Mouse (Mus musculus): ENCODE data around the gene Hint3. TPM values are rescaled to one million over a fixed set of nuclear protein-coding genes. Genes with fewer than 3 reads are reported as not detected.

The Hint3 gene
- polyA plus RNA-seq (2014; fragmentation: Nextera tagmentation; extraction: Ambion mirVana): 35.5 and 35.8 TPM in 2 replicates

DNA sequence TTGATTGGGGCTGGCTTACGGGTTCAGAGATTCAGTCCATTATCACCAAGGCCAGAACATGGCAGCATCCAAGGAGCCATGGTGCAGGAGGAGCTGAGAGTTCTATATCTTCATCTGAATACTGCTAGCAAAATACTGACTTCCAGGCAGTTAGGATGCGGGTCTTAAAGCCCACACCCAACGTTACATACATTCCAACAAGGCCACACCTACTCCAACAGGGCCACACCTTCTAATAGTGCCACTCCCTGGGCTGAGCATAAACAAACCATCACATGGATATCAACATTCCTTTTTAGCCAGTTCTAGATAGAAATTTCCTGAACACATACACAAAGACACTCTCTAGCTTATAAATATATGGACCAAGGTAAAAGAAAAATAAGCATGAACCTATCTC lies at the start of gene Hint3:
Gene Hint3 (minus strand): TSS at position 120 of the 400 bp plus-strand sequence.
- Histone ChIP-seq H3K27ac (replicated peaks in 1 of 2; ENCODE audit: control insufficient read depth in 1 of 2, insufficient read depth in 1 of 2, low read depth in 2 of 2, low read length in 2 of 2) (no peak within 1 kb of the TSS), H3K4me3 (ENCODE audit: control insufficient read depth in 1 of 2, insufficient read depth in 1 of 2, low read depth in 1 of 2, low read length in 2 of 2) (no peak within 1 kb of the TSS), H3K4me1 (ENCODE audit: control insufficient read depth in 2 of 2, insufficient read depth in 2 of 2, low read length in 2 of 2) (0 out of 4 replicates have a peak, but pooled peaks cover 0 to 2% of the 10 kb centered on the region in 2 experiments), H3K27me3 (ENCODE audit: control insufficient read depth, insufficient read depth, low read length) (no peaks in the 10 kb centered on the region), H3K4me2 (ENCODE audit: low read length) (no peak within 1 kb of the TSS), H3K9ac (ENCODE audit: low read length) (no peak within 1 kb of the TSS), H3K9me3 (ENCODE audit: control insufficient read depth, low read length) (no peaks in the 10 kb centered on the region), H3K36me3 (ENCODE audit: control insufficient read depth, insufficient read depth, low read length) (no peaks in the 10 kb centered on the region)
- WGBS: 84% methylated on average over 3 of the region's 3 CpGs
- no peak for ATAC-seq (ENCODE audit: insufficient number of reproducible peaks, insufficient read depth, low FRiP score, low read depth)

GRCm38 (mm10) chr10:30678051-30678450 lies 48.6 kb upstream of the Hint3 start:
- 75% methylated on average over 2 of the region's 2 CpGs for WGBS
- no peak for ATAC-seq (ENCODE audit: insufficient number of reproducible peaks, insufficient read depth, low FRiP score, low read depth)
- no peaks in the 10 kb centered on the region for H3K4me1 ChIP-seq (ENCODE audit: control insufficient read depth in 2 of 2, insufficient read depth in 2 of 2, low read length in 2 of 2)

GRCm38 (mm10) chr10:30674825-30675224 lies 45.4 kb upstream of the Hint3 start:
- peaks cover 9% of the 10 kb centered on the region; the same call in 1 of the 2 replicates for H3K36me3 ChIP-seq (ENCODE audit: control insufficient read depth, insufficient read depth, low read length)
- no peak overlapping the region for H3K9ac ChIP-seq (ENCODE audit: low read length)
- H3K9me3 ChIP-seq (ENCODE audit: control insufficient read depth, low read length): no peaks in the 10 kb centered on the region
- no peaks in the 10 kb centered on the region for H3K27me3 ChIP-seq (ENCODE audit: control insufficient read depth, insufficient read depth, low read length)
- H3K4me3 ChIP-seq (ENCODE audit: control insufficient read depth in 1 of 2, insufficient read depth in 1 of 2, low read depth in 1 of 2, low read length in 2 of 2): no peak overlapping the region
- no peak for ATAC-seq (ENCODE audit: insufficient number of reproducible peaks, insufficient read depth, low FRiP score, low read depth)
- H3K27ac ChIP-seq (replicated peaks in 1 of 2; ENCODE audit: control insufficient read depth in 1 of 2, insufficient read depth in 1 of 2, low read depth in 2 of 2, low read length in 2 of 2): no peak overlapping the region
- no peaks in the 10 kb centered on the region for H3K4me1 ChIP-seq (ENCODE audit: control insufficient read depth in 2 of 2, insufficient read depth in 2 of 2, low read length in 2 of 2)
- 68% methylated on average over 3 of the region's 3 CpGs for WGBS
- no peak overlapping the region for H3K4me2 ChIP-seq (ENCODE audit: low read length)

More at GRCm38 (mm10) chr10:30678051-30678450, 48.6 kb upstream of the Hint3 start:
- Histone ChIP-seq H3K4me2 (ENCODE audit: low read length) (no peak overlapping the region), H3K4me3 (ENCODE audit: control insufficient read depth in 1 of 2, insufficient read depth in 1 of 2, low read depth in 1 of 2, low read length in 2 of 2) (no peak overlapping the region), H3K27ac (replicated peaks in 1 of 2; ENCODE audit: control insufficient read depth in 1 of 2, insufficient read depth in 1 of 2, low read depth in 2 of 2, low read length in 2 of 2) (no peak overlapping the region), H3K9me3 (ENCODE audit: control insufficient read depth, low read length) (no peaks in the 10 kb centered on the region), H3K36me3 (ENCODE audit: control insufficient read depth, insufficient read depth, low read length) (no peaks in the 10 kb centered on the region), H3K9ac (ENCODE audit: low read length) (no peak overlapping the region), H3K27me3 (ENCODE audit: control insufficient read depth, insufficient read depth, low read length) (no peaks in the 10 kb centered on the region)

- 85% methylated on average over 2 of the region's 2 CpGs for WGBS
- Histone ChIP-seq H3K4me2 (ENCODE audit: low read length) (no peak overlapping the region), H3K36me3 (ENCODE audit: control insufficient read depth, insufficient read depth, low read length) (peaks cover 7% of the 10 kb centered on the region; the same call in 1 of the 2 replicates), H3K9me3 (ENCODE audit: control insufficient read depth, low read length) (no peaks in the 10 kb centered on the region), H3K27ac (replicated peaks in 1 of 2; ENCODE audit: control insufficient read depth in 1 of 2, insufficient read depth in 1 of 2, low read depth in 2 of 2, low read length in 2 of 2) (no peak overlapping the region), H3K4me3 (ENCODE audit: control insufficient read depth in 1 of 2, insufficient read depth in 1 of 2, low read depth in 1 of 2, low read length in 2 of 2) (no peak overlapping the region), H3K9ac (ENCODE audit: low read length) (no peak overlapping the region), H3K27me3 (ENCODE audit: control insufficient read depth, insufficient read depth, low read length) (no peaks in the 10 kb centered on the region), H3K4me1 (ENCODE audit: control insufficient read depth in 2 of 2, insufficient read depth in 2 of 2, low read length in 2 of 2) (no peaks in the 10 kb centered on the region)
- ATAC-seq (ENCODE audit: insufficient number of reproducible peaks, insufficient read depth, low FRiP score, low read depth): no peak
Observed at GRCm38 (mm10) chr10:30666580-30666979, 37.1 kb upstream of the Hint3 start.

DNA sequence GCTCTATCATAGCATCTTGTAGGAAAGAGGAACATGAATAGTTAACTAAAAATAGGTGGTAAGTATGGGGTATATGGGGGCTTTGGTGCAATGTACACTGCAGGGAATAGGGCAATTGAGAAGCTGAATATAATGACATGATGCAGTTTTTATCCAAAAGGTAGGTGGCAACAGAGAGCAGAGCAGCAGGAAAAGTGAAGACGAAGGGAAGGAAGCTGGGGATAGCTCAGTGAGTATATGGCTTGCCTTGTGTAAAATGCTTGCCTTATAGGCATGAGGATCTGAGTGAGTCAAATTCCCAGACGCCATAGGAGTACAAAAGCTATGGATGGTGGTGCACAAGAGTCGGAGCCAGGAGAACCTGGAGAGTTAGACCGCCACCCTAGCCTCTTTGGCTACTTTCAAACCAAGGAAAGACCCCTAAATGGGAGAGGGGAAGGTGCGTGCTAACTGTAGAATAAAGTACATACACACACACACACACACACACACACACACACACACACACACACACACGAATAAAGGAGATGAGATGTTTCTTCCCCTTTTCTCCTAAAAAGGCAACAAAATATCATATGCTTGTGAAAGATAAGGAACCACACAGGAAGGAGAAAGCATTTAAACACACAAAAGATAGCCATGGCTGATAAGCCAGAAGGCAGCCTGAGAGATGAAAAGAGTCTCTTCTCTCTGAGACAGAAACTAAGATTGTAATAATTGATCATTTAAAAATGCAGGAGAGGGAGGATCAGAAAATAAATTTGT lies 31.3 kb upstream of the Hint3 start:
- H3K36me3 ChIP-seq (ENCODE audit: control insufficient read depth, insufficient read depth, low read length): peaks cover 19% of the 10 kb centered on the region; the same call in 1 of the 2 replicates
- H3K4me3 ChIP-seq (ENCODE audit: control insufficient read depth in 1 of 2, insufficient read depth in 1 of 2, low read depth in 1 of 2, low read length in 2 of 2): no peak overlapping the region
- H3K27ac ChIP-seq (replicated peaks in 1 of 2; ENCODE audit: control insufficient read depth in 1 of 2, insufficient read depth in 1 of 2, low read depth in 2 of 2, low read length in 2 of 2): no peak overlapping the region
- no peak overlapping the region for H3K4me2 ChIP-seq (ENCODE audit: low read length)
- H3K9ac ChIP-seq (ENCODE audit: low read length): no peak overlapping the region
- no peaks in the 10 kb centered on the region for H3K27me3 ChIP-seq (ENCODE audit: control insufficient read depth, insufficient read depth, low read length)
- WGBS: 72% methylated on average over 6 of the region's 6 CpGs
- no peak for ATAC-seq (ENCODE audit: insufficient number of reproducible peaks, insufficient read depth, low FRiP score, low read depth)
- H3K9me3 ChIP-seq (ENCODE audit: control insufficient read depth, low read length): no peaks in the 10 kb centered on the region
- no peaks in the 10 kb centered on the region for H3K4me1 ChIP-seq (ENCODE audit: control insufficient read depth in 2 of 2, insufficient read depth in 2 of 2, low read length in 2 of 2)

DNA sequence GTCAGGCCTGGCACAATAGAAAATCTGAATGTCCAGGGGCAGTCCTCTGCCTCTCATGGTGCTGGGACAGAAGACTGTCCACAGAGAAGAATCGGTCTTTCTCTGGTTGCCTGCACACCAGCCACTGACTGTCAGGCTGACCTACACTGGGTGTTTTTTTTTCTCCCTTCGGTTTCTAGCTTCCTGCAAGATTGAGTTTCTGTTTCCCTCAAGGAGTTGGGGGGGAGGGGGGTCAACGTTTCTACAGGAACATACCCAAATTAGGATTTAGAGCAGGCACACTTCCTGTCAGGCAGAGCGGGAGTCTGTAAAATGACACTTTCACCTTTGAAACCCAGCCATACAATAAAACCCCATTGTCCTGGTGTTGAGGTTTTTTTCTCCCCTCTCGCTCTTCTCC lies 26.2 kb upstream of the Hint3 start:
- no peaks in the 10 kb centered on the region for H3K27me3 ChIP-seq (ENCODE audit: control insufficient read depth, insufficient read depth, low read length)
- 19% methylated on average over 5 of the region's 5 CpGs for WGBS
- H3K27ac ChIP-seq (replicated peaks in 1 of 2; ENCODE audit: control insufficient read depth in 1 of 2, insufficient read depth in 1 of 2, low read depth in 2 of 2, low read length in 2 of 2): peak overlapping the region; percentile 32 to 49; a peak in 2 of 4 replicates
- H3K4me3 ChIP-seq (ENCODE audit: control insufficient read depth in 1 of 2, insufficient read depth in 1 of 2, low read depth in 1 of 2, low read length in 2 of 2): peak overlapping the region; percentile 34 to 36
- ATAC-seq (ENCODE audit: insufficient number of reproducible peaks, insufficient read depth, low FRiP score, low read depth): no peak
- peaks cover 3 to 11% of the 10 kb centered on the region in 2 experiments; a peak in 1 of 4 replicates for H3K4me1 ChIP-seq (ENCODE audit: control insufficient read depth in 2 of 2, insufficient read depth in 2 of 2, low read length in 2 of 2)
- no peaks in the 10 kb centered on the region for H3K9me3 ChIP-seq (ENCODE audit: control insufficient read depth, low read length)
- H3K4me2 ChIP-seq (ENCODE audit: low read length): peak overlapping the region; percentile 60
- H3K9ac ChIP-seq (ENCODE audit: low read length): peak overlapping the region; percentile 63
- peaks cover 28% of the 10 kb centered on the region for H3K36me3 ChIP-seq (ENCODE audit: control insufficient read depth, insufficient read depth, low read length)

DNA sequence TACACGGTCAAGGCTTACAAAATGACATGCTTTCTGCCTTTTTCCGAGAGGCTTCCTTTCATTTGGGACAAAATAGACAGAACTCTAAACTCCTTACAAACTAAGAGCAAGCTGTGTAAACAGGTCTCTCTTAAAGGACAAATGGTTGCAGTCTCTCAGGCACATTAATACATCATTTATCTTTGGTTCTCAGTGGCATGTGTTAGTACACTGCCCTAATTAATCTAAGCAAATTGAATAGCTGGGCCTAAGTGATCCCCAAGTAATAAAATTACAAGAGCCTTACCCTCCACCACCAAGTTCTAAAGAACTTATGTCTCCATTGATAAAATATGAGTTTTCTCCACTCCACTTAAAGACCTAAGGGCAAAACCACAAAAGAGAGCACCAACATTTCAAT lies 18.2 kb upstream of the Hint3 start:
- no peaks in the 10 kb centered on the region for H3K4me1 ChIP-seq (ENCODE audit: control insufficient read depth in 2 of 2, insufficient read depth in 2 of 2, low read length in 2 of 2)
- 71% methylated on average over 2 of the region's 2 CpGs for WGBS
- ATAC-seq (ENCODE audit: insufficient number of reproducible peaks, insufficient read depth, low FRiP score, low read depth): no peak
- H3K4me2 ChIP-seq (ENCODE audit: low read length): no peak overlapping the region
- H3K4me3 ChIP-seq (ENCODE audit: control insufficient read depth in 1 of 2, insufficient read depth in 1 of 2, low read depth in 1 of 2, low read length in 2 of 2): no peak overlapping the region
- H3K9me3 ChIP-seq (ENCODE audit: control insufficient read depth, low read length): no peaks in the 10 kb centered on the region
- no peak overlapping the region for H3K27ac ChIP-seq (replicated peaks in 1 of 2; ENCODE audit: control insufficient read depth in 1 of 2, insufficient read depth in 1 of 2, low read depth in 2 of 2, low read length in 2 of 2)
- peaks cover 30% of the 10 kb centered on the region for H3K36me3 ChIP-seq (ENCODE audit: control insufficient read depth, insufficient read depth, low read length)
- no peaks in the 10 kb centered on the region for H3K27me3 ChIP-seq (ENCODE audit: control insufficient read depth, insufficient read depth, low read length)
- no peak overlapping the region for H3K9ac ChIP-seq (ENCODE audit: low read length)
